Mouse (Mus musculus): Measurements from ENCODE around the gene Zc3h8. TPM values are rescaled to one million over a fixed set of nuclear protein-coding genes. Genes with fewer than 3 reads are reported as not detected.

Zc3h8 gene
- total RNA-seq (2014; fragmentation: Nextera tagmentation) (9.4 and 27.9 TPM in 2 replicates), total RNA-seq (2017) (16.2 TPM in 2 replicates)

- peak; percentile 95 for ATAC-seq (replicated peaks; ENCODE audit: low FRiP score, low TSS enrichment, poor library complexity, severe bottlenecking)
Observed at GRCm38 (mm10) chr2:128943538-128944528, at the start of gene Zc3h8. Gene Zc3h8, minus strand, starts transcription at chr2:128944077.

- no peak for ATAC-seq (replicated peaks; ENCODE audit: low FRiP score, low TSS enrichment, poor library complexity, severe bottlenecking)
Observed at GRCm38 (mm10) chr2:128984746-128985145, 40.9 kb upstream of the Zc3h8 start.

GRCm38 (mm10) chr2:128975572-128975971 is 31.7 kb upstream of the Zc3h8 start:
- ATAC-seq (replicated peaks; ENCODE audit: low FRiP score, low TSS enrichment, poor library complexity, severe bottlenecking), result no peak

GRCm38 (mm10) chr2:128972301-128972700 is 28.4 kb upstream of the Zc3h8 start:
- no peak for ATAC-seq (replicated peaks; ENCODE audit: low FRiP score, low TSS enrichment, poor library complexity, severe bottlenecking)

- ATAC-seq (replicated peaks; ENCODE audit: low FRiP score, low TSS enrichment, poor library complexity, severe bottlenecking), result no peak
Observed at GRCm38 (mm10) chr2:128968475-128969083, 24.7 kb upstream of the Zc3h8 start.

GRCm38 (mm10) chr2:128967661-128968441 is 24.0 kb upstream of the Zc3h8 start, which contains the start of gene Gm10762:
Gene Gm10762, minus strand, starts transcription at chr2:128967725.
- peak; percentile 28 for ATAC-seq (replicated peaks; ENCODE audit: low FRiP score, low TSS enrichment, poor library complexity, severe bottlenecking)

GRCm38 (mm10) chr2:128966641-128967580 is 23.0 kb upstream of the Zc3h8 start, which contains the start of gene Zc3h6:
Gene Zc3h6, plus strand, starts transcription at chr2:128967402.
- ATAC-seq (replicated peaks; ENCODE audit: low FRiP score, low TSS enrichment, poor library complexity, severe bottlenecking), result peak; percentile 98

GRCm38 (mm10) chr2:128966236-128966635 is 22.4 kb upstream of the Zc3h8 start:
- ATAC-seq (replicated peaks; ENCODE audit: low FRiP score, low TSS enrichment, poor library complexity, severe bottlenecking), result no peak

- no peak for ATAC-seq (replicated peaks; ENCODE audit: low FRiP score, low TSS enrichment, poor library complexity, severe bottlenecking)
Observed at GRCm38 (mm10) chr2:128965505-128966105, 21.7 kb upstream of the Zc3h8 start.

- ATAC-seq (replicated peaks; ENCODE audit: low FRiP score, low TSS enrichment, poor library complexity, severe bottlenecking), result no peak
Observed at GRCm38 (mm10) chr2:128954186-128954585, 10.3 kb upstream of the Zc3h8 start.

GRCm38 (mm10) chr2:128947962-128948588 is 4.2 kb upstream of the Zc3h8 start:
- ATAC-seq (replicated peaks; ENCODE audit: low FRiP score, low TSS enrichment, poor library complexity, severe bottlenecking), result 0 out of 2 replicates have a peak, but pooled peaks have one; percentile 45

GRCm38 (mm10) chr2:128936256-128936655 is 7.6 kb downstream of the Zc3h8 start:
- ATAC-seq (replicated peaks; ENCODE audit: low FRiP score, low TSS enrichment, poor library complexity, severe bottlenecking), result no peak

- ATAC-seq (replicated peaks; ENCODE audit: low FRiP score, low TSS enrichment, poor library complexity, severe bottlenecking), result no peak
Observed at GRCm38 (mm10) chr2:128930704-128931103, 13.2 kb downstream of the Zc3h8 start.

GRCm38 (mm10) chr2:128928446-128928845 is 15.4 kb downstream of the Zc3h8 start:
- ATAC-seq (replicated peaks; ENCODE audit: low FRiP score, low TSS enrichment, poor library complexity, severe bottlenecking), result no peak

GRCm38 (mm10) chr2:128924799-128925198 is 19.1 kb downstream of the Zc3h8 start:
- ATAC-seq (replicated peaks; ENCODE audit: low FRiP score, low TSS enrichment, poor library complexity, severe bottlenecking), result no peak

- no peak for ATAC-seq (replicated peaks; ENCODE audit: low FRiP score, low TSS enrichment, poor library complexity, severe bottlenecking)
Observed at GRCm38 (mm10) chr2:128916528-128916927, 27.3 kb downstream of the Zc3h8 start.

GRCm38 (mm10) chr2:128914978-128915377 is 28.9 kb downstream of the Zc3h8 start:
- no peak for ATAC-seq (replicated peaks; ENCODE audit: low FRiP score, low TSS enrichment, poor library complexity, severe bottlenecking)

- no peak for ATAC-seq (replicated peaks; ENCODE audit: low FRiP score, low TSS enrichment, poor library complexity, severe bottlenecking)
Observed at GRCm38 (mm10) chr2:128903661-128904060, 40.2 kb downstream of the Zc3h8 start.

Measured in megakaryocyte-erythroid progenitor cell, adult 5-6 weeks (primary cell).